Mouse (Mus musculus) gastrocnemius, postnatal 25 days (tissue): ENCODE measurements at regions not wholly inside any gene's neighbourhood (a gene's known extent, or its start where the extent isn't known, plus 50 kb on each side); places are given as distances from the start of the nearest gene placed in this dataset.

Experiments
- DNase-seq: peaks from one replicate; pipeline ENCODE4 v3.0.0; 2022

DNA sequence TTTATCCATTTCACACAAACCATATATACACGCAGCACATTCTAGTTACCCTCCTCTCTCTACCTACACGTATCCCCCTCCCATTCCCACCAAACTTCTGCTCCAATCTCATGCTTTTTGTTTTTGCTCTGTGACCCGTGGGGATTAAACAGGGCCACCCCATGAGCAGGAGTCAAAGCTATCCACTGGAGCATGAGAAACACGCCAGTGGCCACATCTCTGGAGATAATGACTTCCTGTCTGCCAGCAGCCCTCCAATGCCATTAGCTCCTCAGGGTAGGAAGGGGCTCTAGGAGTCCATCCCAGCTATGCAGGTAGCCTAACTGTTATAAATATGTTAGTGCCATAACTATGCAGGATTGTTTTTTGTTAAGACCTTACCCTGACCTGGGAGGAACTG lies 141.9 kb upstream of the Grb10 start:
- DNase-seq, result no peak

DNA sequence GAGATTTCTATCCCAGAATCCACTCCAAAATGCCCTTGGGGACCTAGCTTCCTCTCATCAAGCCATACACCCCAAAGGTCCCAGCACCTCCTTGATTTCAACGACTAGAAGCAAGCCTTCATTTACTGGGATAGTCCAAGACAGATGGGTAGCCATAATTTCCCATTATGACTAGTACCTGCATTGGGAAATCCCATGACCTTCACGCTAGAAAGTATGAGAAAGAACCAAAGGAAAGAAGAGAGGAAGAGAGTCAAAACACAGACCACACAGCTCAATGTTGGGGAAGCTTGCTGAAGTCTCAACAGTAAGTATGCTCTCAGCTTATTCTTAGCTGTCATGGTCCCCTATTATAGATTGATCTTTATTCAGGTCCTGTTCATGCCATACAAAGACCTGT lies 133.9 kb upstream of the Grb10 start:
- no peak for DNase-seq

DNA sequence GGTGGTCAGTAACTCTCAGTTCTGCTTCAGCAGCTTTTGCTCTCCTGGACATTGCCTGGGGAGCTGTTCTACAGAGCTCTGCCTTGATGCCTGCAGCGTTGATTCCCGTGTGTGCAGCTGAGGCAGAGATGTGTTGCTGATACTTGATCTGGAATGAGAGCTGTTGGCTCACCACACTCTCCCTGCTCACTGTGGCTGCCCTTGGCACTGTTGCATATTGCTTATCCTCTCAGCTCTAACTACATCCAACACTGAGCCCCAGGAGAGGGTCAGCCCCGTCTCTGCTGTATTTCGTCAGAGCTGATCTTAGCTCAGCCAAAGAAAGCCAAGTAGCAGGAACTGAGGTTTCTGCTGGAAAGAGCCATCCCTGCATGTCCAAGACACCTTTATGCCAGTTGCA lies 132.8 kb upstream of the Grb10 start:
- peak; percentile 34 for DNase-seq

DNA sequence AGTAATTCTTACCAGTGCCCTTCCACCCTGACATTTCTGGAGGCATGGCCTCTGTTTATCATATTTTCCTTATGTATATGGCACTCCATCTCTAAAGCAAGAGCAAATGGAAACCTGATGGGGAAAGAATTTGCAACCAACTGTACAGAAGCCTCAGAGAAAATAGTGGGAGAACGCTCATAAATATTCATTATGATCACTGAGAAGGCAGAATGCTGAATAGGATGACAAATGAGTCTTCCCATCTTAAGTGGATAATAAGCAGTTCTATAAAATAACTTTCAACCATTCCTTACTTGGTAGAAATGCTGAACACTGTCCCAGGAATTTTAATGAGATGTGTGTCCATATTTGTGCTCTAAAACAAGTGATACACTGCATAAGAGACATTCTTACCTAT lies 129.9 kb upstream of the Grb10 start:
- DNase-seq, result no peak
